Mouse (Mus musculus): Measurements from ENCODE around the gene Arsb. TPM values are rescaled to one million over a fixed set of nuclear protein-coding genes. Genes with fewer than 3 reads are reported as not detected.

Arsb gene
- polyA plus RNA-seq, 1 experiment from 2014 or later, result 8.9 TPM

DNA sequence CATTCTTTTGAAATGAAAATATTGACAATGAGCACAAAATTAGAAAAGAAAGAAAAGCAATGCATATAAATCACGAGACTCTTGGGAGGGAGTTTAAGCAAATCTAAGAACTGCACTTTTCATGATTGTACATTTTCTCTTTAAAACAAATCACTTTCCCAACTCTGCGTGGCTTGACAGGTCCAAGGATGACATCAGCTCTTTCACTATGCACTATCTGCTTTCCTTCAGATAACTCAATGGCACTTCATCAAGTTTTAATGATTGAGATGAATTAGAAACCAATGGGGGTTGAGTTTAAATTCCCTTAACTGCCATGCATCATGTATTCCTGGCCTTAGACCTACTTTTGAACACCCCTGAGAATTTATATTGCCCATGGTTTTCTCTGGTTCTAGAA, 124.0 kb downstream of the Arsb start:
- no peak for ATAC-seq (ENCODE audit: low FRiP score)

DNA sequence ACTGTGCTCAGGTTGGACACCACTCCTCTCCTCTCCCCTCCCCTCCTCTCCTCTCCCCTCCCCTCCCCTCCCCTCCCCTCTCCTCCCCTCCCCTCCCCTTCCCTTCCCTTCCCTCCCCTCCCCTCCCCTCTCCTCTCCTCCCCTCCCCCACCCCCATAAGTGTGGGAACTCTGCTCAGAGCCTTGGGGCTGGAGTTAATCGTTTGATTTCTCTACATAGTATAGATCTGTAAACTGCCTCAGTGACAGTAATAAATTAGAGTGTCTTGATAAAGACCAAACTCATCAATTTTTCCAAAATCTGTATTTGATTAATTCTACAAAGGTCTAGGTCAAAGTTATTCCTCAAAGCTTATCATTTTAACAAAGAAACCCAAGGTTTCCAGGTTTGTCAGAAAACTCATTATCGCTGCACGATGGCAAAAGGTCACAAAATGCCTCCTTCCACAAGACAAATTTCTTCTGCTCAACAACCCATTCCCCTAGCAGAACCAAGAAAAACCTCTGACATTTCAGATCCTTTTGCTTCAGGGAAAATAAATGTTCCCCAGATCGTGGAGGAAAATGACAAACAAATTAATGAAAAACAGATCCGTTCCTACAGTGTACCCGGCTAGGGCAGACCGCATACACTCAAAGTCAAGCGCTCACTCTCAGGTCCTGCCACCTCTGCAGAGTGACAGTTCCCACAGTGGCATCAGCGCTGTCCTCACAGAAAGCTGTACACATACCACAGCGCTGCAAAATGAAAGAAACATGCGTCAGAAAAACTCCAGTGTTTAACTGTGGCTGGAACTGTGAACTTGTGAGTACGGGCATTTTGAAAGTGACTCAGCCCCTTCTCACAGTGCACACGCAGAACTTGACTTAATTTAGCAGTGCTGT, 126.8 kb downstream of the Arsb start:
- H3K4me2 ChIP-seq, result no peak overlapping the region
- H3K27ac ChIP-seq (replicated peaks), result no peak overlapping the region
- no peaks in the 10 kb centered on the region for H3K27me3 ChIP-seq (replicated peaks)
- no peak for ATAC-seq (ENCODE audit: low FRiP score)
- H3K4me3 ChIP-seq (replicated peaks), result no peak overlapping the region
- H3K36me3 ChIP-seq, result no peaks in the 10 kb centered on the region
- no peaks in the 10 kb centered on the region for H3K4me1 ChIP-seq
- no peak overlapping the region for H3K9ac ChIP-seq (replicated peaks)
- no peaks in the 10 kb centered on the region for H3K9me3 ChIP-seq (replicated peaks)
- 67% methylated on average over 13 of the region's 13 CpGs for WGBS

More for the DNA sequence above, 124.0 kb downstream of the Arsb start:
- Histone ChIP-seq H3K4me2 (no peak overlapping the region), H3K4me3 (replicated peaks) (no peak overlapping the region), H3K9me3 (replicated peaks) (no peaks in the 10 kb centered on the region), H3K4me1 (no peaks in the 10 kb centered on the region), H3K27ac (replicated peaks) (no peak overlapping the region), H3K36me3 (no peaks in the 10 kb centered on the region), H3K9ac (replicated peaks) (no peak overlapping the region), H3K27me3 (replicated peaks) (no peaks in the 10 kb centered on the region)
- WGBS, result 90% methylated on average over 2 of the region's 2 CpGs

DNA sequence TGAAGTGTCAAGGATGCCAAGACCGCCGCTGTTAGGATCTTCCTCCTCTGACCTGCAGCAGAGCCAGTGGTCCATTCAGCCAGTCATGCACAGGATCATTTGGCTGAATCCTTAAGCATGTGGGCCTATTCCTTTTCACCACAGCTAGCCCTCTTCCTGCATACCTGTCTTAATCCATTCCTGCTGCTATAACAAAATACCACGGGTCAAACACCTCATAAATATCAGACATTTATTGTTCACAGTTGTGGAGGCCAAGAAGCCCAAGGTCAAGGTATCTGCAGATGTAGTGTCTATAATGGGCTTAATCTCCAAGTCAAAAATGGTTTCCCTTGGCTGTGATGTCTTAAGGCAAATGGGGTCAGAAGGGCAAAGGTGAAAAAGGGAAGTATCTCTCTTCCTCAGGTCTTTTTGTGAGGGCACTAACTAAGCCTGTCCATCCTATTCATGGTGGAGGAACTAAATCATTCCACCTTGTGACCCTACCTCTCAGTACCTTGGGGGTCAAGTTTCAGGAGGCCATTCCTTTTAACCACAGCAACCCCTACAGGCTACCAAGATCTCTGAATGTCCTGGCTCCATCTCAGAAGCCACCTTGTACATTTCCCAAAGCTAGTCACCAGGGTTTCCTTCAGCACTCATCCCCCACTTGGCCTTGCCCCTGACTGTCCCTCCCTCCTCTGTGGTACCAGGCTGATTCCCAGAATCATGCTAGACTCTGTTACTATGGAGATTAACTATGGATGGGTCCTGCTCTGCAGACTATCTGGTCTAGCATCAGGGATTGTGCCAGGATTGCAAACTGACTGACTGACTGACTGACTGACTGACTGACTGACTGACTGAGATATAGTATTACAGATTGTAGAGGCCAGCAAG, 128.2 kb downstream of the Arsb start:
- no peaks in the 10 kb centered on the region for H3K4me1 ChIP-seq
- H3K4me3 ChIP-seq (replicated peaks), result no peak overlapping the region
- no peaks in the 10 kb centered on the region for H3K36me3 ChIP-seq
- ATAC-seq (ENCODE audit: low FRiP score), result no peak
- no peaks in the 10 kb centered on the region for H3K9me3 ChIP-seq (replicated peaks)
- no peaks in the 10 kb centered on the region for H3K27me3 ChIP-seq (replicated peaks)
- no peak overlapping the region for H3K27ac ChIP-seq (replicated peaks)
- H3K4me2 ChIP-seq, result no peak overlapping the region
- WGBS, result 95% methylated on average over 3 of the region's 3 CpGs
- H3K9ac ChIP-seq (replicated peaks), result no peak overlapping the region

DNA sequence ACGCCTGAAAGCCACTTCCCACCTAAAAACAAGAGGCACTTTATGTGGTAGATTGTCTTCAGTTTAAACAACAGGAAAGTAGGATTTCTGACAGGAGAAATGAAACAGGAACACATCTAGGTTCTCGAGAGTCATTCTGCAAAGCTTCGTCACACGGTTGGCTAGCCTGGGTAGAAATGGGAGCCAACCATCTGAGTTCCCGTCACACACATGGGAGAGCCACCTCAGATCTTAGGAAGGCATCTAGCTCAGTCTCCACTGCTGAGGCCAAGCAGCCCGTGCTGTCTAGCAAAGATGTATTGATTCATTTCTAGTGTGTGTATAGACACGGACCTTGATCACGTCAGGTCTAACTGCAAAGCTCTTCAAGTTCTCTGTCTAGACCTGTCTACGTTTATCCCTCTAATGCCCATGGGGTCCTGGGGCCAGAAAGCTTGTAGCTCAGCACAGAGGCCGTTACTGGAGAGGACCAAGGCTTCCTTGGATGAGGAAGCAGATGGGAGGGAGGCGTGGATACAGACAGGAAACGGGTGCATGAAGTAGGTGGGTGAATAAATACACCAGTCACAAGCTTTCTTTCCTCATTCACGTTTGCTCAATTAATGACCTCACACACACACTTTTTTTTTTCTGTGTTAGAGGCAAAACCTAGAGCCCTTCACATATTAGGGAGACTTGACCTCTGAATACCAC, 129.7 kb downstream of the Arsb start:
- 85% methylated on average over 13 of the region's 13 CpGs for WGBS
- Histone ChIP-seq H3K4me2 (no peak overlapping the region), H3K27me3 (replicated peaks) (no peaks in the 10 kb centered on the region), H3K9ac (replicated peaks) (no peak overlapping the region), H3K4me1 (no peaks in the 10 kb centered on the region), H3K27ac (replicated peaks) (no peak overlapping the region), H3K4me3 (replicated peaks) (no peak overlapping the region), H3K9me3 (replicated peaks) (no peaks in the 10 kb centered on the region), H3K36me3 (no peaks in the 10 kb centered on the region)
- ATAC-seq (ENCODE audit: low FRiP score), result no peak

DNA sequence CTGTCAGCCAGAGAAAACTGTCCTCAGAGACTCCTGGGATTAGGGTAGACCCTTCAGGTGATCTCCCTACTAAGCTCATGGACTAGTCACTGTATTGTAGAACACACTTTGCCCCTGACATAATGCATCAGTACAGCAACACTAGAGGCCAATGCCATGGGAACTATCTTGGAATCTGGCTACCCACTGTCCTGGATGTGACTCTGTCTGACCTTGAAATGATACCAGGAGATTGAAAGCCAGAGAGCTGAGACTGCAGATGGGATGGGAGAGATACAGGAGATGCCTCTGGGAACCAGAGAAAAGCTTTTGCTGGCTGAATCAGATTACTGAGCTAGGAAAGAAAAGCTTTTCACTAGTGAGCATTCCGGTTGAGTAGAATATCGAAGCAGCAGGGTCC, 130.7 kb downstream of the Arsb start:
- 86% methylated on average over 2 of the region's 2 CpGs for WGBS
- H3K36me3 ChIP-seq, result no peaks in the 10 kb centered on the region
- no peaks in the 10 kb centered on the region for H3K9me3 ChIP-seq (replicated peaks)
- no peak for ATAC-seq (ENCODE audit: low FRiP score)
- H3K4me3 ChIP-seq (replicated peaks), result no peak overlapping the region
- H3K4me1 ChIP-seq, result no peaks in the 10 kb centered on the region
- no peak overlapping the region for H3K9ac ChIP-seq (replicated peaks)
- no peak overlapping the region for H3K27ac ChIP-seq (replicated peaks)
- no peaks in the 10 kb centered on the region for H3K27me3 ChIP-seq (replicated peaks)
- no peak overlapping the region for H3K4me2 ChIP-seq

DNA sequence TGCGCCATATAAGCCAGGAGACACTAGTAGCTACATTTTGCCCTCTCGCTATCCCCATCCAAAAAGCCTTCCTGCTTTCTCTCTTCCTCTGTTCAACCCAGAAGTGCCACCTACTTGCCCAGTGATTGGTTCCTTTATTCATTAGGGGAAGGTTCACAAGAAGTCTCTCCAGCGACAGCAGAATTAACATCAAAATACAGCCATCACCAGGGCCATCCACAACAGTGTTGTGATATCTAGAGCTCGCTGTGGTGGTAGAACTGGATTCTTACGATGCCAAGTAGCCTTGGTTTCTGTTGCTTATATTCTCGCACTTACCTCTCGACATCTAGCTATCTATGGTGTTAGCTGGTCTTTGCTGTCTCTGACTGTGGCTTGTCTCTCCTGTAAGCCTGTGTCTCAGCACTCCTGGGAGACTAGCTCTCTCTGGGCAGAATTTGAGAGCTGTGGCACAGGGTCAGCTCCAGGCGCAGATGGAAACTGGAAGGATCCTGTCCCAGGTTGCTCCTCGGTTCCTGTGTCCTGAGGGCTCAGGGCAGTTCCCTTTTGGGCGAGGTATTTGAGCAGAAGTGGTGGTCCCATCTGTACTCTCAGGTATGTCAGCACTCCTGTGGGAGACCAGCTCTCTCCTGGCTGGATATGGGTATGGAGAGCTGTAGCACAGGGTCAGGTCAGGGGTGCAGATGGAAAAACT, 135.3 kb downstream of the Arsb start:
- no peaks in the 10 kb centered on the region for H3K36me3 ChIP-seq
- H3K9ac ChIP-seq (replicated peaks), result no peak overlapping the region
- H3K4me1 ChIP-seq, result no peaks in the 10 kb centered on the region
- H3K4me3 ChIP-seq (replicated peaks), result no peak overlapping the region
- 87% methylated on average over 10 of the region's 10 CpGs for WGBS
- no peak overlapping the region for H3K27ac ChIP-seq (replicated peaks)
- no peak for ATAC-seq (ENCODE audit: low FRiP score)
- no peak overlapping the region for H3K4me2 ChIP-seq
- no peaks in the 10 kb centered on the region for H3K27me3 ChIP-seq (replicated peaks)
- H3K9me3 ChIP-seq (replicated peaks), result no peaks in the 10 kb centered on the region

DNA sequence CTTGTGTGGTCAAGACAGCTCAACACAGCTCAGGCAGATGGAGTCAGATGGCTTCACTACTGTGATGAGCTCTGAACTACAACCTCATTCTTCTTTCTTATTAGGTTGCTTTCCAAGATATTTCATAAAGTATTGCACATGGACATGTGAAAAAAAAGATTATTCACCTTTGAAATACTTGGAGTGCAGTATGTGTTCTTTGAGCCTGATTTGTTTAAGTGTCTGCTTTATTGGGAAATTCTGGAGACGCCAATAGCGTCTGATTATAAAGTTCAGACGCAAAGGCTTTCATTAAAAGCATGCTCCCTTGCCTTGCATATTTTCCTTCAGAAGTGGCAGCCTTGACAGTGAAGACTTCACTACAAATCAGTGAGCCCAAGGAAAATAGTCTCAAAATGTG, 136.5 kb downstream of the Arsb start:
- WGBS, result 95% methylated on average over 3 of the region's 3 CpGs
- Histone ChIP-seq H3K9me3 (replicated peaks) (no peaks in the 10 kb centered on the region), H3K27ac (replicated peaks) (no peak overlapping the region), H3K4me2 (no peak overlapping the region), H3K27me3 (replicated peaks) (no peaks in the 10 kb centered on the region), H3K36me3 (no peaks in the 10 kb centered on the region), H3K9ac (replicated peaks) (no peak overlapping the region), H3K4me3 (replicated peaks) (no peak overlapping the region), H3K4me1 (no peaks in the 10 kb centered on the region)
- ATAC-seq (ENCODE audit: low FRiP score), result no peak

DNA sequence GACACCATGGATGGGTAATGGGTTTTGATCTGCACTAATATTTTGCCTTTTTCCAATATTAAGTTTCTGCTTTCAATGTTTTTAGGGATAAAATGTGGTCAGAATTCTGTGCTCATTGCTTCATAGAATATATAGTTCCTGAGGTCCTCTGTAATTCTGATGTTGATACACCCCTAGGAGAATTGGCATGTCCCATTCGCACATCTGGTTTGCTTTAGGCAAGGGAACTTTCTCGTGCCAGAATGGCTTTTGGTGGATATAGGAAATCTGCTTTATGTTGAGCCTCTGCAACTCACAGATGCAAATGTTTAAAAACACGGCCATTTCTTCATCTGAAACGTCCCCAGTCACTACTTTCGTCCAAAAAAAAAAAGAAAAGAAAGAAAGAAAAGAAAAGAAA, 138.4 kb downstream of the Arsb start:
- H3K9me3 ChIP-seq (replicated peaks), result no peaks in the 10 kb centered on the region
- no peak overlapping the region for H3K9ac ChIP-seq (replicated peaks)
- no peak for ATAC-seq (ENCODE audit: low FRiP score)
- H3K27ac ChIP-seq (replicated peaks), result no peak overlapping the region
- H3K4me1 ChIP-seq, result no peaks in the 10 kb centered on the region
- 77% methylated on average over 5 of the region's 5 CpGs for WGBS
- H3K4me2 ChIP-seq, result no peak overlapping the region
- no peak overlapping the region for H3K4me3 ChIP-seq (replicated peaks)
- no peaks in the 10 kb centered on the region for H3K27me3 ChIP-seq (replicated peaks)
- H3K36me3 ChIP-seq, result no peaks in the 10 kb centered on the region

DNA sequence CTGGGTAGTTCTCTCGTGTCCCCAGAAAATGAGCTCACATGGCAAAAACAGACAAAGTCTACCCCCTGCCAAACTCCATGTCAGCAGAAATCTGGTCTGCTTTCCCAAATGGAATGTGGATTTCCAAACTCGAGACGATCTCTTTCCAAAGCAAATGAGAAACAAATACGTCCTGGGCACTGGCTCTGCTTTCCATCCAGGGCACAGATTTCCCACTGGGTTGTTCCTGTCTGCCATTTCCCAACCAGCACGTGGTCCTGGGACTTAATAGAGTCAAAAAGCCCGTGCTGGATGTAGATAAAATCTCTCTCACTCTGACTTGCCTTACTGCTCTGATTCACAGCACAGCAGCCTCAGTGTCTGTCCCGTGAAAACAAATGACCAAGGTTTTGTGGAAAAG, 139.6 kb downstream of the Arsb start:
- Histone ChIP-seq H3K4me2 (no peak overlapping the region), H3K4me3 (replicated peaks) (no peak overlapping the region), H3K9me3 (replicated peaks) (no peaks in the 10 kb centered on the region), H3K27ac (replicated peaks) (0 out of 2 replicates have a peak overlapping the region, but pooled peaks have one; percentile 4), H3K36me3 (no peaks in the 10 kb centered on the region), H3K27me3 (replicated peaks) (no peaks in the 10 kb centered on the region), H3K4me1 (no peaks in the 10 kb centered on the region), H3K9ac (replicated peaks) (no peak overlapping the region)
- no peak for ATAC-seq (ENCODE audit: low FRiP score)
- 62% methylated on average over 7 of the region's 7 CpGs for WGBS

DNA sequence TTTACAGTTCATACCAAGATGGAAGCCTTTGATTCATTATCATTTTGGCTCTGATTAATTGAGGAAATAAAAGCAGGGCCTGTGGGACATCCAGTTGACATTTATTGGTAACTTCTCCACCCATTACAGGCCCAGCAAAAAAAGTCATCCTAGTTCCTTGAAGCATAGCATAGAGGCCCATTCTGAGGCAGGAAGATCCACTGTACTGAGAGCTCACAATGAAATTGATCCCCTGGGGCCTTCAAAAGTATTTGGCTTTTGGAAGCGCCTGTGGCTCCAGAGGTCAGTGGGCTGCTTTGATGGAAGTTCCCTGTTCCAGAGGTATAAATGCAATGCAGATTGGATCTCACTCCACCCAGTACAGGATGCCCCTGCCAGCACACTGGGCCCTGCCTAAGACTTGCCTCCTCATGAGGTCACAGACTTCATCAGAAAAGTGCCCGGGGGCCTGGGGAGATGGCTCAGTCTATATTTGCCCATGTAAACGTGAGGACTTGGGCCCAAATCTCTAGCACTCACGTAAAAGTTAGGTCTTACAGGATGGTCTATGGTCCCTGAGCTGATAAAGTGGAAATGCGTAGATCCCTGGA, 141.0 kb downstream of the Arsb start:
- Histone ChIP-seq H3K36me3 (no peaks in the 10 kb centered on the region), H3K27ac (replicated peaks) (no peak overlapping the region), H3K4me1 (no peaks in the 10 kb centered on the region), H3K4me2 (no peak overlapping the region), H3K27me3 (replicated peaks) (no peaks in the 10 kb centered on the region), H3K9ac (replicated peaks) (no peak overlapping the region), H3K4me3 (replicated peaks) (no peak overlapping the region), H3K9me3 (replicated peaks) (no peaks in the 10 kb centered on the region)
- WGBS, result 86% methylated on average over 5 of the region's 5 CpGs
- no peak for ATAC-seq (ENCODE audit: low FRiP score)

DNA sequence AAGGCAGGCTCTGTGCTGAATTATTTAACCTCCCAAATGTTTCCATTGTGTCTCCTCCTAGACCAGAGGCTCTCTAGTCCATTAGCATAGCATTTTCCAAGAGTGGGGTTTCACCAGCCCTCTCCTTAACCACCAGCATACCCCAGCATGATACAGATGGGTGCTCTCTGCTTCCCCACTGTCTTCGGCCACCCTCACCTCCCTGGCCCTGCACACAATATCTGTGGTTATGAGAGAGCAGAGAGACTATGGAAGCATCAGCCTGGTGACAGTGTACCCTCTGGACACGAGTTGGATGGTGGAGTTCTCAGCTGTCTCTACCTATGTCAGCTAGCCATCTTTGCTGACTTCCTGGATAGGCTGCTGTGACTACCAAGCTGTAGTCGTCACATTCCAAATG, 142.8 kb downstream of the Arsb start:
- H3K9me3 ChIP-seq (replicated peaks), result no peaks in the 10 kb centered on the region
- H3K4me3 ChIP-seq (replicated peaks), result no peak overlapping the region
- no peak overlapping the region for H3K27ac ChIP-seq (replicated peaks)
- no peak overlapping the region for H3K9ac ChIP-seq (replicated peaks)
- no peaks in the 10 kb centered on the region for H3K36me3 ChIP-seq
- no peak overlapping the region for H3K4me2 ChIP-seq
- ATAC-seq (ENCODE audit: low FRiP score), result no peak
- H3K4me1 ChIP-seq, result no peaks in the 10 kb centered on the region
- WGBS, result 89% methylated on average over 3 of the region's 3 CpGs
- H3K27me3 ChIP-seq (replicated peaks), result no peaks in the 10 kb centered on the region

Data from neural tube, embryonic 15.5 days (tissue).